Mouse (Mus musculus) intestine, postnatal 0 days (tissue): ENCODE data around the gene Lrrk1. TPM values are rescaled to one million over a fixed set of nuclear protein-coding genes. Genes with fewer than 3 reads are reported as not detected.

Experiments
- ATAC-seq: fragments of 200-750 bp; cut with Nextera tagmentation; 2 replicates; pipeline ENCODE4 v1.8.0; 2017; ENCODE audit warnings: mild to moderate bottlenecking, moderate TSS enrichment, moderate library complexity
- H3K27ac ChIP-seq: fragments of 300-500 bp; sonication (generic); 2 replicates; pipeline ENCODE4 v1.5.1; 2014; ENCODE audit warnings: mild to moderate bottlenecking, low read depth, low read length, moderate library complexity
- H3K27me3 ChIP-seq: fragments of 300-500 bp; sonication (generic); replicated peaks from 2 replicates; pipeline ENCODE4 v1.6.1; 2014; ENCODE audit warnings: low read length, mixed read lengths; ENCODE audit not compliant: control insufficient read depth, insufficient read depth
- H3K36me3 ChIP-seq: fragments of 300-500 bp; sonication (generic); 2 replicates; pipeline ENCODE4 v1.6.1; 2014; ENCODE audit warnings: mild to moderate bottlenecking, moderate library complexity; ENCODE audit not compliant: control insufficient read depth, insufficient read depth
- H3K4me1 ChIP-seq: fragments of 300-500 bp; sonication (generic); replicated peaks from 2 replicates; pipeline ENCODE4 v1.6.1; 2014; ENCODE audit warnings: antibody characterized with exemption, low read length, mixed read lengths; ENCODE audit not compliant: control insufficient read depth, insufficient read depth
- H3K4me2 ChIP-seq: fragments of 300-500 bp; sonication (generic); replicated peaks from 2 replicates; pipeline ENCODE4 v1.6.1; 2014; ENCODE audit warnings: low read depth, mild to moderate bottlenecking, moderate library complexity
- H3K4me3 ChIP-seq: fragments of 300-500 bp; sonication (generic); 2 replicates; pipeline ENCODE4 v1.5.1; 2014; ENCODE audit warnings: low read depth, low read length
- H3K9ac ChIP-seq: fragments of 300-500 bp; sonication (generic); 2 replicates; pipeline ENCODE4 v1.6.1; 2014; ENCODE audit warnings: mild to moderate bottlenecking, low read depth, low read length
- H3K9me3 ChIP-seq: fragments of 300-500 bp; sonication (generic); 2 replicates; pipeline ENCODE4 v1.6.1; 2016; ENCODE audit warnings: mixed run types; ENCODE audit not compliant: control insufficient read depth
- CTCF ChIP-seq: sonication (generic); IDR thresholded peaks from 2 replicates; pipeline ENCODE4 v1.5.1; 2016; ENCODE audit warnings: low read depth, mild to moderate bottlenecking, control low read depth, antibody characterized with exemption, moderate library complexity
- WGBS: fragments of 180-500 bp; shearing (Covaris S2); extraction: QIAGEN DNeasy Blood & Tissue Kit; methylation state at CpG from one replicate; pipeline ENCODE4 v1.1.7; 2014; 5-methylcytosine and 5-hydroxymethylcytosine counted together
- polyA plus RNA-seq: library from polyadenylated mRNA; unstranded; fragments of >200 nt; fragmentation: Nextera tagmentation; extraction: Ambion mirVana; gene quantifications from 2 replicates; pipeline ENCODE4 v1.2.1, GENCODE M21; 2015

Lrrk1 gene
- polyA plus RNA-seq, 1 experiment from 2014 or later: 6.1 TPM

- peak; percentile 58 for ATAC-seq
- WGBS: 52% methylated on average over 4 of the region's 4 CpGs
- no peak overlapping the region for H3K4me3 ChIP-seq
Measured at GRCm38 (mm10) chr7:66233141-66233946, 154.8 kb downstream of the Lrrk1 start.

GRCm38 (mm10) chr7:66231861-66232260 is 156.3 kb downstream of the Lrrk1 start:
- TF ChIP-seq CTCF: no peak
- no peak overlapping the region for H3K4me2 ChIP-seq
- no peaks in the 10 kb centered on the region for H3K36me3 ChIP-seq
- ATAC-seq: no peak
- no peak overlapping the region for H3K9ac ChIP-seq
- H3K27me3 ChIP-seq: no peaks in the 10 kb centered on the region
- 92% methylated on average over 4 of the region's 4 CpGs for WGBS
- H3K4me3 ChIP-seq: no peak overlapping the region
- H3K9me3 ChIP-seq: no peaks in the 10 kb centered on the region
- H3K27ac ChIP-seq: no peak overlapping the region
- H3K4me1 ChIP-seq: no peaks in the 10 kb centered on the region; the same call in 1 of the 2 replicates

More at GRCm38 (mm10) chr7:66233141-66233946, 154.8 kb downstream of the Lrrk1 start:
- no peak overlapping the region for H3K4me2 ChIP-seq
- H3K27ac ChIP-seq: no peak overlapping the region
- no peaks in the 10 kb centered on the region for H3K9me3 ChIP-seq
- no peak for TF ChIP-seq CTCF
- H3K4me1 ChIP-seq: no peaks in the 10 kb centered on the region; the same call in 1 of the 2 replicates
- no peaks in the 10 kb centered on the region for H3K27me3 ChIP-seq
- no peak overlapping the region for H3K9ac ChIP-seq
- H3K36me3 ChIP-seq: no peaks in the 10 kb centered on the region

- H3K36me3 ChIP-seq: no peaks in the 10 kb centered on the region
- no peak overlapping the region for H3K4me3 ChIP-seq
- no peaks in the 10 kb centered on the region for H3K27me3 ChIP-seq
- peak; percentile 45; the same call in 1 of the 2 replicates for ATAC-seq
- WGBS: 36% methylated on average over 17 of the region's 17 CpGs
- no peaks in the 10 kb centered on the region; the same call in 1 of the 2 replicates for H3K4me1 ChIP-seq
- no peak for TF ChIP-seq CTCF
- no peaks in the 10 kb centered on the region for H3K9me3 ChIP-seq
- H3K4me2 ChIP-seq: no peak overlapping the region
- H3K9ac ChIP-seq: no peak overlapping the region
- H3K27ac ChIP-seq: no peak overlapping the region
Measured at GRCm38 (mm10) chr7:66230638-66231550, 157.3 kb downstream of the Lrrk1 start.

- H3K4me1 ChIP-seq: no peaks in the 10 kb centered on the region; the same call in 1 of the 2 replicates
- H3K9me3 ChIP-seq: no peaks in the 10 kb centered on the region
- H3K4me2 ChIP-seq: no peak overlapping the region
- no peaks in the 10 kb centered on the region for H3K27me3 ChIP-seq
- WGBS: 70% methylated on average over 4 of the region's 4 CpGs
- no peak overlapping the region for H3K9ac ChIP-seq
- H3K4me3 ChIP-seq: no peak overlapping the region
- ATAC-seq: no peak
- no peak overlapping the region for H3K27ac ChIP-seq
- no peaks in the 10 kb centered on the region for H3K36me3 ChIP-seq
- TF ChIP-seq CTCF: no peak
Measured at GRCm38 (mm10) chr7:66230246-66230637, 157.9 kb downstream of the Lrrk1 start.

GRCm38 (mm10) chr7:66229433-66229832 is 158.7 kb downstream of the Lrrk1 start:
- ATAC-seq: no peak
- no peak for TF ChIP-seq CTCF
- H3K4me2 ChIP-seq: no peak overlapping the region
- H3K27ac ChIP-seq: no peak overlapping the region
- H3K36me3 ChIP-seq: no peaks in the 10 kb centered on the region
- H3K27me3 ChIP-seq: no peaks in the 10 kb centered on the region
- 79% methylated on average over 7 of the region's 7 CpGs for WGBS
- no peak overlapping the region for H3K4me3 ChIP-seq
- no peaks in the 10 kb centered on the region for H3K9me3 ChIP-seq
- no peaks in the 10 kb centered on the region; the same call in 1 of the 2 replicates for H3K4me1 ChIP-seq
- H3K9ac ChIP-seq: no peak overlapping the region

- TF ChIP-seq CTCF: no peak
- ATAC-seq: no peak; the same call in 1 of the 2 replicates
- no peaks in the 10 kb centered on the region for H3K27me3 ChIP-seq
- no peaks in the 10 kb centered on the region for H3K36me3 ChIP-seq
- H3K4me1 ChIP-seq: no peaks in the 10 kb centered on the region; the same call in 1 of the 2 replicates
- no peak overlapping the region for H3K27ac ChIP-seq
- no peak overlapping the region for H3K9ac ChIP-seq
- WGBS: 57% methylated on average over 2 of the region's 2 CpGs
- no peaks in the 10 kb centered on the region for H3K9me3 ChIP-seq
- no peak overlapping the region for H3K4me2 ChIP-seq
- no peak overlapping the region for H3K4me3 ChIP-seq
Measured at GRCm38 (mm10) chr7:66228610-66228920, 159.6 kb downstream of the Lrrk1 start.
